Mouse (Mus musculus): ENCODE results near the gene Vps37b.

Gene Vps37b

DNA sequence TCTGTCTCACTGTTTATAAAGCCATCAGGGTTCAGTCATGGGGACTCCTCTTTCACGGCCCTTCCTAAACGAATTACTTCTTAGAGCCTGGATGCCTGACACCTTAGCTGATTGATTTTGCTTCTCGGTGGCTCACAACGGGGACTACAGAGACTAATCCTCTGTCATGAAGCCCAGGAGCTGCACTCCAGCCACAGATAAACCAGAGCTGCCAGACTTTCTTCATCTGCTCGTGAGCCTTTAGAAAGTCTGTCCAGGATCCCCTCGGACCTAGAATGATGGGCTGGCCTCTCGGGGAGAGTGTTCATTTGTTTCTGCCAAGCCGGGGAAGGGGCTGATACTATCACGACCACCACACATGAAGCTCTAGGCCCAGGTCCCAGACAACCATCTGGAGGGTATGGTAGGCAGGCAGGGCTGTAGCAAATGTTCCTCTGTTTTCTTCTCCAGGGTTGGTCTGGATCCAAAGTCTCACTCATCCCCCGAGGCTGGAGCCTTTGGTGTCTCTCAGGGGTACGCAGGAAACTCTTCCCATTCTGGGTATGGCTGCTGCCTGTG is 13.5 kb upstream of the Vps37b start:
- DNase-seq = no peak

DNA sequence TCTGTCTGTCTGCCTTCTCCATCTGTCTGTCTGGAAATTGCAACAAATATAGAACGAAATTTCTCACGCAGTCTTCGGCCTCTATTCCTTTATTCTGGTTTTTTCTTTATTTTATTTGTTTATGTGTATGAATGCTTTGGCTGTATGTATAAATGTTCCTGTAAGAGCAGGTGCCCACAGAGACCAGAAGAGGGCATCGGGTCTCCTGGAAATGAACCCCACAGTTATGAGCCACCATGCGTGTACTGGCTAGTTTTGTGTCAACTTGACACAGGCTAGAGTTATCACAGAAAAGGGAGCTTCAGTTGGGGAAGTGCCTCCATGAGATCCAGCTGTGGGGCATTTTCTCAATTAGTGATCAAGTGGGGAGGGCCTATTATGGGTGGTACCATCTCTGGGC is 11.9 kb upstream of the Vps37b start:
- no peak for DNase-seq

DNA sequence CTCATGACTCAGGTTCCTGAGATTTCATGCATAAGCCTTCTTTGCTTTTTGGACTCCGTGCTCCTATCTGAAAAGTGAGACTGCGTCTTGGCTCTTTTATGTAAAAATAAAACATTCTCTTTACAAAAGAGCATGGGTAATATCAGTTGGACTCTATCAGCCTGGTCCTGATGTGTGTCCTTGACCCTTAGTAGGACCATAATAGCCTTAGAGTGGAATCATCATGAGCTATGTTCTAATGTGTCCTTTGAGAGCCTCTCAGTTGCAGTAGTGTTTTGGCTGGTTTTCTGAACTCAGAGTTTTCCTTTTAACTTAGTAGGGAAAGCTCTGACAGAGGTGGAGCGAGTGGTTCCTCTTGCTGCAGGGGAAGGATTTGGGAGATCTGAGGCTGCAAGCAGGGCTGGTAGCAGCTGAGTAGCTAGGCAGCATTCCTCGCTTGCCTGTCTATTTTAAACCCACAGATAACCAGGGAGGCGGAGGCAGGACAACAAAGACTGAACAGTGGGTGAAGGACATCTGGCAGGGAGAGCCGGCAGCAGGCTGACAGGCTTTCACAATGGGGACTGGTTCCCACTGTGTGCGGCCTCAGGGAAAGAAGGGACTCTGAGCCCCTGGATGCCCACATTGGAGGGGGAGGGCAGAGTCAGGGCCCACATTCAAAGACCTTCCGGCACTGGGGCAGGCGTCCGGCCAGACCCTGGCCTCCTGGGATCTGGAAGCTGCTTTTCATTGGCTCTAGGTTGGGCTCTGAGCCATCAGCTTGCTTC is 11.3 kb upstream of the Vps37b start:
- peak; percentile 74 for DNase-seq

DNA sequence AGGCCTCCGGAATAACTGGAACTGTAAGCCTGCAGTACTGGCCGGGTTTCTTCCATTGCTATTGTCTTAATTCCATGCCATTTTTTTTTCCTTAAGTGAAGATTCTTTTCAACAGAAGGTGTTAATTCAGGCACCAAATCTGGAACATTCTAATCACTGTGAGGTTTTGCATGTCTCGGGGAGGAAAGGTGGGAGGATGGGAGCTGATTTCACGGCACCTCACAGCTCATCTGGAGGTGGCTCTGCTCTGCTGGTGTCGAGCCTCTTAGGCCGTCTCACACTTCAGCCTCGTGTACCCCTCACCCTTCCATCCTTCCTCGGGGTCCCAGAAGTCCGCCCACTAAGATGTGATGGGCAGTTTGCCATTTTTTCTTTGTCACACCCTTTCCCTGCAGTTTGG is 9.0 kb upstream of the Vps37b start:
- no peak for DNase-seq

DNA sequence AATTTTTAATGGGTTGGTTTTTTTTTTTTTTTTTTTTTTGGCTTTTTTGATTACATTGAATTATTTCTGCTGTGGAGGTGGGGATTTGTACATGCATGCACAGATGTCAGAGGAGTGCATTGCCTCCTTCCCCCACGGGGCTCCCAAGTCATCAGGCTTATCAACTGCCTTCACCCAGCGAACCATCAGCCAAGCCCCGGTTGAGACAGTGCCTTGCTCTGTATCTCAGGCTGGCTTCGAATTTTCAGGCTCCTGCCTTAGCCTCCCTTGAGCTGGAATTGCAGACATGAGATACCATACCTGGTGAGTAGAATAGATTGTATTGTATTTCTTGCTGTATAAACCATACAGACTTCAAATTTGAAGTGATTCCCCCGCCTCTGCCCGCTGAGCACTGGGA is 7.5 kb upstream of the Vps37b start:
- no peak for DNase-seq

DNA sequence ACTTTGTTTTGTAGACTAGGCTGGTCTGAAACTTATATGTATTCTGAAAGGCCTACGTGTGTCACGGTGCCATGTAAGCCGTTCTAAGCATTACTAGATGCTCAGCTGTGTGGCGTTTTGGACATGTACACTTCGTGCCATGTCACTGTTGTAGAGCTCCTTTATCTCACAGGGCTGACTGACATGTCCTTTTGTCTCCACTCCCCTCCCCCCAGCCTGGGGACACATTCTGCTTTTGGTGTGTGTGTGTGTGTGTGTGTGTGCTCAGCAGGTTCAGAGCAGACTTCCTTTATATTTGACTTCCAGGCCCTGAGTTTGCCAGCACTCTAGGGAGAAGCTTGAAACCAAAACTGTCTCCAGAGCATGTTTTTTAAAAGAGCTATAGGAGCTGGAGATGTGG is 4.8 kb upstream of the Vps37b start:
- peak; percentile 70 for DNase-seq

DNA sequence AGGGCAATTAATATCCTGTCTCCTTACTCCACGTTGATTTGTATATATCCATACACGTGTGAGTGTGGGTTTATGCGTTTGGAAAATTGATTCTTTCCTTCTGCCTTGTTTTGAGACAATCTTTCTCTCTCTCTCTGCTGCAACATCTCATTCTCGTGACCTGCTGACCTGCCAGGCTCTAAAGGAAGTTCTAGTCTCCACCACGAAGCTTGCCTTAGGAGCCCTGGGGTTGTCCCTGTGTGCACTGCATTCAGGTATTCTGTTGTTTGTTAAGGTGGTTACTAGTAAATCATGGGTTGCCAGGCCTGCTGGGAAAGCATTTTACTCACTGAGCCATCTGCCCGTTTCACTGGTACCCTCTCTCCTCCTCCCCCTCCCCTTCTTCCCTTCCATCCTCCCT is 4.3 kb upstream of the Vps37b start:
- DNase-seq = no peak

DNA sequence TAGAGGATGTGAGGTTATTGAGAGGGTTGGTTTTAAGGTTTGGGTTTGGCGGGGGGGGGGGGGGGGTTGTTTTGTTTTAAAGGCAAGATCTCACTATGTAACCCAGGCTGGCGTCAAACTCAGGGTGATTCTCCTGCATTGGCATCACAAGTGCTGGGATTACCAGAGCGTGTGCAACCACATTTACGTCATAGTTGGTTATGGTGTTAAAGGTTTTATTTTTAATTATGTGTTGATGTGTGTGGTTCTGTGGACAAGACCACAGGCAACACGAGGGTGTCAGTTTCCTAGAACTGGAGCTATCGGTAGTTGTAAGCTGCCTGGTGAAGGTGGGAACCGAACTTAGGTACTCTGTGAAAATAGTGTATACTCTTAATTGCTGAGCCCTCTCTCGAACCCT is 3.7 kb upstream of the Vps37b start:
- no peak for DNase-seq

DNA sequence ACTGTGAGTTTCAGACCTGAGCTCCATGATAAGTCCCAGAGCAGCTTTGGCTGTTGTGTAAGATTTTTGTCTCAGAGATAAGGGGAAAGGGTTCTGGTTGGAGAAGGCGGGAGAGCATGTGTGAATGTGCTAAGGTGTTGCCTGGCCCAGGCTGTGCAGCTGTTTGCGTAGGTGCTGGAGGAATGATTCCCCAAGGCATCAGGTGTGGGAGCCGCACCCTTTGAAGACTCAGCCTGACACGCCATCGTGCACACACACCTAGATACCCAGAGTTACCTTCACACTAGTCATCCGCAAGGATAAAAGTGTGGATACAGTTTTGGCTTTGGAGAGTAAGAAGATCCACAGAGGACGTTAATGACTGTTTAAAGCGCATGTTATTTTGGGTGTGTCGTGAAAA is 3.3 kb upstream of the Vps37b start:
- DNase-seq = no peak

DNA sequence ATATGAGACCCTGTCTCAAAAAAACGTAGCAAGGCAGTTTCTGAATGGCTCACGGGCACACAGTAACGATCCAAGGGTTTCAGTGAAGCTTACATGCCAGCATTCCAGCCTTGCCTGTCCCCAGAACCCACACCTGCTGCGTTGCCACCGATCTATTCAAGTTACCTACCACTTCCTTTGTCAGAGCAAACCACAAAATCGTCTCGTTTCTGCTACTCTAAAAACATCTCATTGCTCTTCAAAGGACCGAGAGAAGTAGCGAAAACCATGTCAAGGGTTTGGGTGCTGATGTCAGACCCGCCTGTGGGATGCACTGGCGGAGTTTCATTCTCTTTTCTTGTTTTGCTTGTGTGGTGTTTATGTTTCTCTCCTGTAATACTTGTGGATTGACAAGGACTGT is 2.4 kb upstream of the Vps37b start:
- DNase-seq = no peak

DNA sequence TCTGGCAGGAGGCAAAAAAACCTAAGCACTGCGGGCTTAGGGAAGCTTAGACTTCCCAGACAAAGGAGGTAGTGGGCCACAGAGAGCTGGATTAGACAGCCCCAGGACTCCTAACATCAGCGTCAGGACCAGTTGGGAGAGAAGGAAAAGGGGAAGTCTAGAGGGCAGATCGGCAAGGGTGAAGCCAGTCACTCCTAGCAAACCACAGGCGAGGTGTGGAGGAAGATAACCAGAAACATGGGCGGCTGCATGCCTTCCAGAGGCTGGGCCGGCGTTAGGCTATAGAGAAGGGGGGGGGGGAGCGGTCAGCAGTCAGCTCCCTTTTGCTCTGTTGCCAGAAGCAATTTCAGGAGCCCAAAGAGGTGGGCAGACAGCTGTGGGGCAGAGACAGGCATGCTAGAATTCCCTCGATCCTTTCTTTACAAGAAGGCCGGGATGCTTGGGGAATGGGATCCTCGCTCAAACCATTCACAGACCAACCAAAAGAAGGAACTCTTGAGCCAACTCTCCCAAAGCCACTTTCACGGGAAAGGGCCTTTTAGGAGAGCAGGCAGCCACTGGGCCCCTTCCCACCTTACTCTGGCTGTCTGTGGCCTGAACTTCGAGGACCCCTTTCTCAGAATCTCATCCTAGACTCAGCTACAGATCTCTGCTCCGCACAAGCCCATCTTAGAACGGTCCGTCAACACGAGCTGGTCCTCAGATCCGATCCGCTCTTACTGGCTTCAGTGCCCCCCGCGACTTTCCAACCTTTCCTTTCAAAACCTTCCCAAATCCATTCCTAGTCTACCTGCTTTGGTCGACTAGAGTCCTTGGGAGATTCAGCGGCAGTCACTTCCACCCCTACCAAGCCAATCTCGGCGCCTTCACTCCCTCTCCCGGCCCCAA is 758 bp downstream of the Vps37b start:
- DNase-seq = peak; percentile 56

DNA sequence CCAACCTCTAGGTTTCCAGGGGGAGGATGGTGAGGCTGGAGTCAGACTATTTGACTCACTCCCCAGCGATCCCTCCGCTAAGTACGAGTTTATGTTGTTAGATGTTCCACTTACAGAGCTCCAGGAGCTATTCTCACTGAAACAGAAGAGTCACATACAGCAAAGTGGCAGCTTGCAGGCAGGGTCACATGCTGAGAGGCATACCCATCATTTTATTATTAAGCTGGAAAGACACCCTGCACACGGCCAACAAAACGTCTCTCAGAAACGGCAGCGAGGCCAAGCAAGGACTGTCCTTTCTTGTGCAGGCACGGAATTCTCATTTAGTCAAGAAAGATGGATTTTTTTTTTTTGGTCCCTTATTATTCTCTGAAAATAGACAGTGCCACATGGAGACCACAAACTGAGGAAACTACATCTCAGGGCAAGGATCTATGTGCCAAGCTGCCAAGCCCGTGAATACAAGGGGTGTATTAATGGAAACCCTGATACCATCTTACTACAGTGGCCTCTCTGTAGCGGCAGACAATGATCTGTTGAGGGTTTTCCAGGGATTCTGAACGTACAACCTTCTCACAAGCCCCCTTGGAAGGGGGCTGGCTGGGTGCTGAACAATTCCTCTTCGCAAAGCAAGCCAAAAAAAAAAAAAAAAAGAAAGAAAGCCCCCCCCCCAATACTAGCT is 1.5 kb downstream of the Vps37b start:
- DNase-seq = no peak

DNA sequence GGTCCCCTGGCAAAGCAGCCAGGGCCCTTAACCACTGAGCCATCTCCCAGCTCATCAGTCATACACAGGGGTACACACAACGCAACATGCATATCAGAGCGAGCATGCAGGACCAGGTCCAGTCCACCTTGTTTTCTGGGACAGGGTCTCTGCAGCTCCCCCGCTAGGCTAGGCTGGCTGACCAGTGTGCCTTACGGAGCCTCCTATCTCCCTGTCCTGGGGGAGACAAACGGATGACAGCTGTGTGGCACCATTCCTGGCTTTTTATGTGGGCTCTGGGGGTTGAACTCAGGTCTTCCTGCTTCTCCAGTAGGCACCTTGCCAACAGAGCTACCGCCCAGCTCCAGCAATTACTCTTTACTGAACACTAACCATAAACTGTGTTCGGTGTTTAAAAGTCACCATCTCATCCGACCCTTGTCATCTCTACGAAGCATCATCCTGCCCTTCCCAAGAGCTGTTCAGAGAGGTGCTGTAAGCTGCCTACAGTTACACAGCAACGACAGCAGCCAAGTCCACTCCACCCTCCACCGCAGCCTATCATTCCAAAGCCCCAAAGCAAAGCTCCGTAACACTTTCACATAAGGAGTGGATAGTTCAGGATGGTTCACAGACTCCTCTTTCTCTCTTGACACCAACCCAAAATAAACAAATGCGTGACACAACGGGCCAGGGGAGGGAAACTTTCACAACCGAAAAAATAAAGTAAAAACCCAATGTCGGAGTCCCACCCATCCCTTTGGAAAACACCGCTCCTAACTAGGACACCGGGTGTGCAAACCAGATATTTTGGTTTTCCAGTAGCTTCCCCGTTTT is 2.6 kb downstream of the Vps37b start:
- no peak for DNase-seq

DNA sequence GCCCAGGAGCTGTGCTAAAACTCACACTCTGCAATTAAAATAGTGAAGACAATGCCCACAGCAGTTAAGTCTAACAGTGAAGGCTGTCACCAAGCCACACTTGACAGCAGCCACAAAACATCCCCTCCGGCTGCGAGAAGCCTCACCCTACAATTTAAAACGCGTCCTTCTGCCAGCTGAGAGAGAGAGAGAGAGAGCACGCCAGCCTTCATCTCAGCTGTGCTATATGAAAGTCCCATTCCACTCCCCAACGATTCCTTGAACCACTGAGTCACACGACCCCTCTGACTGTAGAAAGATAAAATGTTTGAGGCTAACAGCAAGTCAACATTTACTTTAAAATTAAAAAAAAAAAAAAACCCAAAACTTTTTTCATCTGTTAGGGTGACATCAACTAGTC is 3.4 kb downstream of the Vps37b start:
- no peak for DNase-seq

DNA sequence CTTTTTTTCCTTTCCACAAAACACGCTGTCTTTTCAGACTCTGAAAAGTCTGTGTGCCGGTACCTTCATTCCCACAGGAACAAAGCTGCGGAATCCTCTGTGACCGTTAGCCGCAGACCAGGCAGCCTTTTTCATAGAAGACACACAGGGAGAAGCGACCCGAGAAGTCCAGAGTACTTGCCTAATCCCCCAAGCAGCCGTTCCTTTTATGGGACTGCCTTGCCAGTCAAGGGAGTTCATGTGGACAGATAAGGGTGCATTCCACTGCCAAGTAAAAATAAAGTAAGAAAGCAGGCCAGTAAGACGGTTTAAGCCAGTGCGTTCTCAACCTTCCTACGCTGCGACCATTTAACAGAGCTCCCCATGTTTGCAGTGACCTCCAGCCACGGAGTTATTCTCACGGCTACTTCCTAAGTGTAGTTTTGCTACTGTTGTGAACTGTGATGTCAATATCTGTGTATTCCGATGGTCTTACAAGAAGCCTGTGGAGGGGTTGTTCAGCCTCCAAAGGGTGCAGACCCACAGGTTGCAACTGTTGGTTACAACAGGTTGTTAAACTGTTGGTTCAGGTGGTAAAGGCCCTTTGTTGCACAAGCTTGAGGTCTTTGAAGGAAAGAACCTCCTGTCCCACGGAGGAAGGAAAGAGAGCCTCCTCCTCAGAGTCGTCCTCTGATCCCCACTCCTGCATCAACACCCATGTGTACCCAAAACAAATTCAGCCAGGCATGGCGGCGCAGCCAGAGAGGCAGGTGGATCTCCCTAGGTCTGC is 4.2 kb downstream of the Vps37b start:
- DNase-seq = no peak

DNA sequence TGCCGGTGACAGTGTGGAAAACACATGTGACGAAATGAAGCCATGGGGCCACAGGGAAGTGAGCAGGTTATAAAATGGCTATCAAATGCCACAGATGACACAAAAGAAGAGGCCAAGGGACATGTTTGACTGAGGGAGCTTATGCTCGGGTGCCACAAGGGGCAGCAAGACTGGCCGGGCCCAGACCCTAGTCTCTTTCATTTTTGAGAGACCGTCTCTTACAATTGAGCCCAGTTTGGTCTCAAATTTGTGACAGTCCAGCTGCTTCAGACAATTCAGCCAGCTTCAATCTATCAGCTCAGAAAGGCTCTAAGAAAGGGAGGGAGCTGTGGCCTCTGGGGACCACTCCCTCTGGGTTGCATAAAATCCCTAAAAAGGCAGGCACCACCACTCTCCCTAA is 5.5 kb downstream of the Vps37b start:
- DNase-seq = no peak

DNA sequence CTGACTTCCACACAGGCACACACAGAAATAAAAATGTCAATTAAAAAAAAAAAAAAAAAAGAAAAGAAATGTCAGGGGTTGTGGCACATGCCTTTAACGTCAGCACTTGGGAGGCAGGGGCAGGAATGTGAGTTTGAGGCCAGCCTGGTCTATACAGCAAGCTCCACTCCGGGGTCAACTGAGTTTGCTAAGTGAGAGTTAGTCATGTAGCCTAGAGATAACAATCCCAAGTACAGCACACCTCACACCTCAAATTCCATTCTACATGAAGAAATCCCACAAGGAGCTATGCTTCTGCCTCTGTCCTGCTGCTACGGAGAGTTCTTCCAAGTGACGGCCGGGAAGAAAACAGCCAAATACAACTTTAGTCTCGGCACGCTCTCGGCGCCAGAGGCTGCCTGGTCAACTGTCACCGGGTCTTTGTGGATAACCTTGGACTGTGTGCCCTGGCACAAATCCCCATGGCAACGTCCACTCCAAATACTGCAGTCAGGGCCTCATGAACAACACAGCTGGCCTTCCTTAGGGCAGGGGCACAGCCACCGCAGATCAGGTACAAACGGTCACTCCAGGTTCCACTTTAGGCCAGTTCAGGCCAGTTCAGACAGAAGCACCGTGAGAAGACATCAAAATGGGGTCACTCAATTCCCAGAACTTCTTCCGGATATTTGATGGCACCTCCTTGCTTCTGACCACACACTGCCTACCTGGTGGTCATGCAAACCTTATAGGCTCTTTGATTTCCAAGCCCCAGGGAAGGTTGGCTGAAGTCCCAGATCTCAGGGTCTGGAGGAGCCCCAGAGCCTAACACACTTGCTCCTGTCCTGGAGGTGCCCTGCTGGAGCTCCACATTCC is 6.3 kb downstream of the Vps37b start:
- DNase-seq = no peak

DNA sequence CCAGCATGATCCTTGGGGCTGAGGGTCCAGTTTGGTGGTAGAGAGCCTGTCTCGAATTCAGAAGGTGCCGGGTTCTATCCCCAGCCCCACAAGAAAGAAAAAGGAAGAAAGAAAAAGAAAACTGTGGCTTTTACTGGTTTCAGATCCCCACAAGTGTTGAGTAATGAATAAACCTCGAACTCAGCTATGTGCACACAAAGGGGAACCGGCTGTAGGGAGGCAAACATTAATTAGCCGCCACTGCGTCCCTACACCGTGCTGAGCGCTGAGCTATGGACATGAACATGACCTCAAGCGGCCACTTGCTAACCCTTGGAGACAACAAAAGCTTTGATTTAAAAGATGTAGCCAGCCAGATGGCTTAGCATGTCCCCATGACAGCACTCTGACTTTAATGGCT is 6.9 kb downstream of the Vps37b start:
- peak; percentile 44 for DNase-seq

DNA sequence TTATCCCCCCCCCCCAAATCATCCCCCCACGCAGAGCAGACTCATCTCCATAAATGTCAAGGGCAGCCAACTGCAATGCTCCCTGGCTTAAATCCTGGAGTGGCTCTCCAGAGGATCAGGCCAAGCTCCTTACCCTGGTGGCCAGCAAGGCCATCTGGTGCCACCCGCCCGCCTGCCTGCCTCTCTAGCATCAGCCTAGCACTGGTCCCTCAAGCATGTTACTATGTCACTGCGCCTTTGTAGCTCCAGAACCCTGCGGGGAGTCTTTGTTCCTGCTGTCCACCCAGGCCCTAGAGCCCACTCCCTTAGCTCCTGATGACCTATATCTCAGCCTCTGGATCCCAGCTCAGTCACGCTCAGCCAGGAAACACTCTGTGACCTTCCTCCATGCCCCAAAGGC is 7.4 kb downstream of the Vps37b start:
- peak; percentile 28 for DNase-seq

DNA sequence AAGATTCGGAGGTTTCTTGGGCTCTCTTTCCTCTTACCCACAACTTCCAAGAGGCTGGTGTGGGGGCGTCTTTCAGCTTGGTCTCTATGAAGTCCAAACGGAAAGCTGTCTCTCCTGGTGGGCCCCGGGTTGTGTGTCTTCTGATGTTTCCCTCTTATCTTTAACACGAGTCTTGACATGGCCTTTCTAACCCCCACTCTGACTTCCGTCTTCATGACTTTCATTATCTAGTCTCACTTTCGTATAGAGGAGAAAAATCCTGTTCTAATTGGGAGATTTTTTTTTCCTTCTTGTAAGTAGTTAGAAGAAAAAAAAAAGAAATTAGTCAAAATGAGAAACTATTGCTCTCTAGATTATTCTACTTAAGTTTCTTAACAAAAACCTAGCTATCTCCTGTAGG is 9.7 kb downstream of the Vps37b start:
- no peak for DNase-seq

DNA sequence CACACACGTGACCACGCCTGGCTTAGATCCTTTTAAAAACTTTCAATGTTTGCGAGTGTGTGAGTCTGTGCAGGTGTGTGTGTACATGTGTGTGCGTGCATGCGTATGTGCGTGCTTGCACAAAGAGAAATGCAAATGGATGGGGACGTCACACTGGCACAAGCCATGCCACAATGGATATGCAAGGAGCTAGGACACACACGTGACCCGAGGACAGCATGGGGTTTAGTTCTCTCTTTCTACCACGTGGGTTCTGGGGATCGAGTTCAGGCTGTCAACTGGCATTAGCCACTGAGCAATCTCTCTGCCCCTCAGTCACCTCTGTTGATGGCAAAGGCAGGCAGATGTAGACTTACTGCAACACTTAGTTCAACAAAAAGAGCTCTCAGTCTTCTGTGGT is 10.4 kb downstream of the Vps37b start:
- DNase-seq = no peak
